Mouse (Mus musculus) heart, embryonic 14.5 days (tissue): Measurements from ENCODE around the gene Lonp2. TPM values are rescaled to one million over a fixed set of nuclear protein-coding genes. Genes with fewer than 3 reads are reported as not detected.

Source experiments
- ATAC-seq: fragments of 200-750 bp; cut with Nextera tagmentation; 2 replicates; pipeline ENCODE4 v1.8.0; 2017; ENCODE audit warnings: low read depth, moderate TSS enrichment; ENCODE audit not compliant: insufficient number of reproducible peaks, insufficient read depth, low FRiP score
- H3K27ac ChIP-seq, 2 experiments: fragments of 200-500 bp in 1 of 2; fragments of 300-500 bp in 1 of 2; sonication (generic) in 1 of 2; replicated peaks in 1 of 2; 2 replicates each; pipeline ENCODE4 v1.5.1; 2012 to 2014; ENCODE audit warnings: low read depth in 2 of 2, low read length in 2 of 2, control low read depth in 1 of 2, mild to moderate bottlenecking in 1 of 2, mixed read lengths in 1 of 2; ENCODE audit not compliant: control insufficient read depth in 1 of 2, insufficient read depth in 1 of 2
- H3K27me3 ChIP-seq: fragments of 300-500 bp; sonication (generic); 2 replicates; pipeline ENCODE4 v1.6.1; 2014; ENCODE audit warnings: mild to moderate bottlenecking, low read length, control low read depth; ENCODE audit not compliant: control insufficient read depth, insufficient read depth
- H3K36me3 ChIP-seq: fragments of 300-500 bp; sonication (generic); 2 replicates; pipeline ENCODE4 v1.6.1; 2014; ENCODE audit warnings: mild to moderate bottlenecking, control low read depth, low read length, mixed read lengths; ENCODE audit not compliant: control insufficient read depth, insufficient read depth
- H3K4me1 ChIP-seq, 2 experiments: fragments of 200-500 bp in 1 of 2; fragments of 300-500 bp in 1 of 2; sonication (generic) in 1 of 2; 2 replicates each; pipeline ENCODE4 v1.6.1; 2012 to 2014; ENCODE audit warnings: low read length in 2 of 2, control low read depth in 1 of 2, mixed read lengths in 1 of 2; ENCODE audit not compliant: control insufficient read depth in 2 of 2, insufficient read depth in 2 of 2
- H3K4me2 ChIP-seq: fragments of 300-500 bp; sonication (generic); 2 replicates; pipeline ENCODE4 v1.6.1; 2014; ENCODE audit warnings: mild to moderate bottlenecking, low read length
- H3K4me3 ChIP-seq, 2 experiments: fragments of 200-500 bp in 1 of 2; fragments of 300-500 bp in 1 of 2; sonication (generic) in 1 of 2; 2 replicates each; pipeline ENCODE4 v1.5.1; 2012 to 2014; ENCODE audit warnings: low read length in 2 of 2, mild to moderate bottlenecking in 2 of 2, control low read depth in 1 of 2, low read depth in 1 of 2, moderate library complexity in 1 of 2; ENCODE audit not compliant: control insufficient read depth in 1 of 2, insufficient read depth in 1 of 2
- H3K9ac ChIP-seq: fragments of 300-500 bp; sonication (generic); 2 replicates; pipeline ENCODE4 v1.6.1; 2014; ENCODE audit warnings: mild to moderate bottlenecking, low read length
- H3K9me3 ChIP-seq: fragments of 300-500 bp; sonication (generic); 2 replicates; pipeline ENCODE4 v1.6.1; 2016; ENCODE audit warnings: low read length, control low read depth; ENCODE audit not compliant: control insufficient read depth
- WGBS: fragments of 180-500 bp; shearing (Covaris S2); extraction: QIAGEN DNeasy Blood & Tissue Kit; methylation state at CpG from one replicate; pipeline ENCODE4 v1.1.7; 2014; 5-methylcytosine and 5-hydroxymethylcytosine counted together
- polyA plus RNA-seq: library from polyadenylated mRNA; unstranded; fragments of >200 nt; fragmentation: Nextera tagmentation; extraction: Ambion mirVana; gene quantifications from 2 replicates; pipeline ENCODE4 v1.2.1, GENCODE M21; 2014

The Lonp2 gene
- polyA plus RNA-seq, 1 experiment from 2014 or later, result 58.9 TPM

- H3K4me2 ChIP-seq, result no peak overlapping the region
- H3K4me3 ChIP-seq, result no peak overlapping the region
- no peaks in the 10 kb centered on the region for H3K4me1 ChIP-seq
- ATAC-seq, result no peak
- WGBS, result 81% methylated on average over 5 of the region's 5 CpGs
- H3K9me3 ChIP-seq, result no peaks in the 10 kb centered on the region
- H3K36me3 ChIP-seq, result peaks cover 37% of the 10 kb centered on the region
- H3K9ac ChIP-seq, result no peak overlapping the region
- H3K27me3 ChIP-seq, result no peaks in the 10 kb centered on the region
- H3K27ac ChIP-seq, result no peak overlapping the region
Observed at GRCm38 (mm10) chr8:86651416-86651815, 27.6 kb downstream of the Lonp2 start.

- Histone ChIP-seq H3K27me3 (no peaks in the 10 kb centered on the region), H3K9ac (no peak overlapping the region), H3K4me1 (no peaks in the 10 kb centered on the region), H3K4me3 (no peak overlapping the region), H3K9me3 (no peaks in the 10 kb centered on the region), H3K27ac (no peak overlapping the region), H3K4me2 (no peak overlapping the region), H3K36me3 (peaks cover 37% of the 10 kb centered on the region)
- ATAC-seq, result no peak
- 77% methylated on average over 2 of the region's 2 CpGs for WGBS
Observed at GRCm38 (mm10) chr8:86652546-86652945, 28.7 kb downstream of the Lonp2 start.

- H3K4me1 ChIP-seq, result no peaks in the 10 kb centered on the region
Observed at GRCm38 (mm10) chr8:86654578-86654977, 30.7 kb downstream of the Lonp2 start.

GRCm38 (mm10) chr8:86668750-86669149 is 44.9 kb downstream of the Lonp2 start:
- H3K4me1 ChIP-seq, result no peaks in the 10 kb centered on the region
- H3K27me3 ChIP-seq, result no peaks in the 10 kb centered on the region
- no peak overlapping the region for H3K4me3 ChIP-seq
- H3K4me2 ChIP-seq, result no peak overlapping the region
- H3K27ac ChIP-seq, result no peak overlapping the region
- no peaks in the 10 kb centered on the region for H3K9me3 ChIP-seq
- ATAC-seq, result no peak
- peaks cover 73% of the 10 kb centered on the region for H3K36me3 ChIP-seq
- H3K9ac ChIP-seq, result no peak overlapping the region

More at GRCm38 (mm10) chr8:86654578-86654977, 30.7 kb downstream of the Lonp2 start:
- Histone ChIP-seq H3K9ac (no peak overlapping the region), H3K27me3 (no peaks in the 10 kb centered on the region), H3K4me2 (no peak overlapping the region), H3K27ac (no peak overlapping the region), H3K9me3 (no peaks in the 10 kb centered on the region), H3K36me3 (peaks cover 40% of the 10 kb centered on the region), H3K4me3 (no peak overlapping the region)
- ATAC-seq, result no peak
- WGBS, result 77% methylated on average over 1 of the region's 1 CpGs

GRCm38 (mm10) chr8:86669259-86669658 is 45.4 kb downstream of the Lonp2 start:
- no peaks in the 10 kb centered on the region for H3K27me3 ChIP-seq
- H3K36me3 ChIP-seq, result peaks cover 78% of the 10 kb centered on the region
- no peak overlapping the region for H3K4me2 ChIP-seq
- H3K27ac ChIP-seq, result no peak overlapping the region
- no peak overlapping the region for H3K4me3 ChIP-seq
- H3K4me1 ChIP-seq, result no peaks in the 10 kb centered on the region
- 71% methylated on average over 4 of the region's 4 CpGs for WGBS
- no peaks in the 10 kb centered on the region for H3K9me3 ChIP-seq
- H3K9ac ChIP-seq, result no peak overlapping the region
- ATAC-seq, result no peak

GRCm38 (mm10) chr8:86686629-86687028 is 62.8 kb downstream of the Lonp2 start:
- H3K9me3 ChIP-seq, result no peaks in the 10 kb centered on the region
- no peak overlapping the region for H3K27ac ChIP-seq
- WGBS, result 73% methylated on average over 3 of the region's 3 CpGs
- no peaks in the 10 kb centered on the region for H3K27me3 ChIP-seq
- H3K4me1 ChIP-seq, result no peaks in the 10 kb centered on the region
- H3K4me3 ChIP-seq, result no peak overlapping the region
- no peak for ATAC-seq
- H3K4me2 ChIP-seq, result no peak overlapping the region
- H3K9ac ChIP-seq, result no peak overlapping the region
- peaks cover 25% of the 10 kb centered on the region for H3K36me3 ChIP-seq

GRCm38 (mm10) chr8:86692107-86692506 is 68.3 kb downstream of the Lonp2 start:
- H3K27ac ChIP-seq, result no peak overlapping the region
- H3K27me3 ChIP-seq, result no peaks in the 10 kb centered on the region
- H3K9ac ChIP-seq, result no peak overlapping the region
- no peak overlapping the region for H3K4me3 ChIP-seq
- no peaks in the 10 kb centered on the region for H3K4me1 ChIP-seq
- H3K9me3 ChIP-seq, result no peaks in the 10 kb centered on the region
- 90% methylated on average over 1 of the region's 1 CpGs for WGBS
- H3K4me2 ChIP-seq, result no peak overlapping the region
- H3K36me3 ChIP-seq, result peaks cover 26% of the 10 kb centered on the region; the same call in 1 of the 2 replicates
- no peak for ATAC-seq

- 80% methylated on average over 1 of the region's 1 CpGs for WGBS
- ATAC-seq, result no peak
- Histone ChIP-seq H3K9me3 (no peaks in the 10 kb centered on the region), H3K4me1 (peaks cover 0 to 3% of the 10 kb centered on the region in 2 experiments; a peak in 3 of 4 replicates), H3K4me3 (no peak overlapping the region), H3K27ac (no peak overlapping the region), H3K27me3 (no peaks in the 10 kb centered on the region), H3K4me2 (no peak overlapping the region), H3K36me3 (peaks cover 20% of the 10 kb centered on the region; the same call in 1 of the 2 replicates), H3K9ac (no peak overlapping the region)
Observed at GRCm38 (mm10) chr8:86694011-86694410, 70.2 kb downstream of the Lonp2 start.
